Mouse (Mus musculus) neural tube, embryonic 10.5 days (tissue): ENCODE measurements at regions not wholly inside any gene's neighbourhood (a gene's known extent, or its start where the extent isn't known, plus 50 kb on each side); places are given as distances from the start of the nearest gene placed in this dataset.
"Not testable (repeated sequence)": the region's sequence is repeated elsewhere in the genome, so short reads cannot be mapped to it uniquely, and the experiment has no call there.

Source experiments
- DNase-seq: peaks from one replicate; pipeline ENCODE4 v3.0.0-alpha.2; 2017; ENCODE audit warnings: low spot score; ENCODE audit errors: extremely low spot score

DNA sequence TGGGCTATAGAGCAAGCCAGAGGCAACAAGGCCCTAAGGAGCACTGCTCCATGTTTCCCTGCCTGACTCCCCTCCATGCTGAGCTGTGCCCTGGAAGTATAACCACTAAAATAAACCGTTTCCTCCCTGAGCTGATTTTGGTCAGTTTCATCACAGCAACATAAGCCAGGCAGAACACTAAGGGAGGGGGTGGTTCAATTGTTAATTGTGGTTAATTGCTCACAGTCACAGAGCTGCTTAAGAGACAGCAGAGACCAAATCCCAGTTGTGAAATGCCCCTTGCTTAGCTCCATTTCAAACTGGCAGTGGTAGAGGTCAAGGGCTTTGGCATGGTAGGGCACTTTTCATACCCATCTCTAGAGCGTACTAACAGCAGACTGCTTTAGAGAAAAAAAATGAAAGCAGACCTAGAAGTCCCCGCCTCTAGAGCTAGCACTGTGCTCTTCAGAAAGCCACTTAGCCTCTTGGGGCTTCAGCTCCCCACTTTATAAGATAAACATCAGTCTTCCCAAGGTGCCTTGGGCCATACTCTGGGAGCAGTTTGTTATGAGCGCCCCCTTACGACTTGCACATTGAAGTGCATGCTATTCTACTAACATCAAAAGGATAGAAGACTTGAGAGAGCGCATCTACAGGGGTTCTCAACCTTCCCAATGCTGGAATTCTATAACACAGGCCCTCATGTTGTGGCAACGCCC is 380.3 kb upstream of the Zfp703 start:
- no peak for DNase-seq

DNA sequence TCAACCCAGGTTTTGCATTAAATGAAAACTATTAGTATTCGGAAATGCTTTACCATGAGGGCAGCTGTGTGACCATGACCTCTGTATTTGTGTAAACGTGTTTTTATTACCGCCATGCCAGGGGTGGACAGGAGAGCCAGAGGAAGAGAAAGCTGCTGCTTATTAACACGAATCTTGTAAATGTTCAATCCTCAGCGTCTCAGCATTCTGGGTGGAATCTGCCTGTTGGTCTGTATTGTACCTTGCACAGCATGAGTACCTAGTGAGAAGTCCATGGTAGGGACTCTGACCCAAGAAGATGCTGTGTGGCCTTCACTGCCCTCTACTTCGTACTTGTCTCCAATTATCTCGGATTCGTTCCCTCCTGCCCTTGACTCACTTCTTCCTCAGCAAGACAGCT is 378.6 kb upstream of the Zfp703 start:
- DNase-seq, result no peak

DNA sequence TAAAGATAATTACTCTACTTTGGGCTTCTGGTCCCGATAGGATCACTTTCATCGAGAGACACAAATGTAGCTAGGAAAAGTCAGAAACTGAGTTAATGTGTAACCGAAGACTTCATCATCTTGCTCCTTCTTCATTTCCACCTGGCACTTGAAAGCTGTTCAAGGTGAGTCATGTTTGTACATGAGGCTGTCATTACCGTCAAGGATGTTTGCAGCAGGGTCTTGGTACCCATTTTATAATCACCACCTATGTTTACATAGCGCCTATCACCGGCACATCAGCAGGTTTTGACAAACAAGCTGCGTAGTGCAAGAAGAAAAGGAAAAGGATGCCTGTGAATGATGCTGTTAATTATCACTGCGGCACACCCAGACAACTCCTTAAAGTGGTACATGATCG is 377.0 kb upstream of the Zfp703 start:
- no peak for DNase-seq

DNA sequence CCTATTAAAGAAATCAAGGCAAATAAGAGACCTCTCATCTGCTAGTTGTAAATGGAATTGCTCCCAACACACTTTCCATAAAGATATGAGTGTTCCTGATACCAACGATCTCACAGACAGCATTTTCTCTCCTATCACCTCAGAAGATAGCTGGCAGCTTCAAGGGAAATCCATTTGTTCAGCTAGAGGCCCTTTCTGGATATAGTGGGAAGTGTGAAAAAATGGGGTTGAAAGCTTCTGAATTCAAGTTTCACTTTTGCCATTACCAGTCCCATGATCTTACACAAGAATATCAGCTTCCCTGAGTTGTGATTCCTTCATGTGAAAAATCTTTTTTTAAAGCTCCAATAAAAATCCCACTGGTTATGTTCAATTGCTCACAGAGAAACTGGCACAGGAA is 369.1 kb upstream of the Zfp703 start:
- no peak for DNase-seq

DNA sequence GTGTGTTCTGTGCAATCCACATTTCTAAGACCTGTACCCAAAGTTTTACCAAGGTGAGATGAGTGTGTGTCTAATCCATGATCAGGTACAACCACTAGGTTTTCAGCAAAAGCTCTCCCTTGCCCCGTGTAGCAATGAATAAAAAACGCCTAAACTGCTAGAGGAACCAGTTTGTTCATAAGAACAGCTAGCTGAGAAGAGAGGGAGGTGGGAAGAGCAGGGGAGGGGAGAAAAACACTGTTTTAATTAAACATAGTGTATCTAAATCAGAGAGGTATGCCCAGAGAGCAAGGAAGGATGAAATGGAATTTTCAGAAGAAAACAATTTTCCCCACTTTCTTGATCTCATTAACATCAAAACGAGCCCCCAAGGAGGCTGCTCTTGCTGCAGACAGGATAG is 368.5 kb upstream of the Zfp703 start:
- DNase-seq, result no peak

DNA sequence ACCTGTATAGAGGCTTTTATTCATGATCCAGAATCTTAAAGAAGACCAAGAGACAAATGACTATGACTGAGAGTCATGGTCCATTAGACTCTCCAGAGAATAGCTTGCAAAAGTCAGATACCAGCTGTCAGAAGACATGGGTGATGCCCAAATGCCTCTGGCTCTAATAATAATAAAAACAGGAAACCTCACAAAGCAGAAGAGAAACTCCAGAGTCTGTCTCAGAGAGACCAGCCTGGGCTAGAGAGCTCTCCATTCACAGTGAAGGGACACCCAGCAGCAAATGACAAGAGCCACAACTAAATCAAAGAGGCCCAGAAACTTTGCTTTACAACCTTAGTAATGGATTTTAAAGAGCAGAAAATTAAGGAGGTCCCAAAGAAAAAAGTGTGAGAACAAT is 365.0 kb upstream of the Zfp703 start:
- DNase-seq, result no peak

DNA sequence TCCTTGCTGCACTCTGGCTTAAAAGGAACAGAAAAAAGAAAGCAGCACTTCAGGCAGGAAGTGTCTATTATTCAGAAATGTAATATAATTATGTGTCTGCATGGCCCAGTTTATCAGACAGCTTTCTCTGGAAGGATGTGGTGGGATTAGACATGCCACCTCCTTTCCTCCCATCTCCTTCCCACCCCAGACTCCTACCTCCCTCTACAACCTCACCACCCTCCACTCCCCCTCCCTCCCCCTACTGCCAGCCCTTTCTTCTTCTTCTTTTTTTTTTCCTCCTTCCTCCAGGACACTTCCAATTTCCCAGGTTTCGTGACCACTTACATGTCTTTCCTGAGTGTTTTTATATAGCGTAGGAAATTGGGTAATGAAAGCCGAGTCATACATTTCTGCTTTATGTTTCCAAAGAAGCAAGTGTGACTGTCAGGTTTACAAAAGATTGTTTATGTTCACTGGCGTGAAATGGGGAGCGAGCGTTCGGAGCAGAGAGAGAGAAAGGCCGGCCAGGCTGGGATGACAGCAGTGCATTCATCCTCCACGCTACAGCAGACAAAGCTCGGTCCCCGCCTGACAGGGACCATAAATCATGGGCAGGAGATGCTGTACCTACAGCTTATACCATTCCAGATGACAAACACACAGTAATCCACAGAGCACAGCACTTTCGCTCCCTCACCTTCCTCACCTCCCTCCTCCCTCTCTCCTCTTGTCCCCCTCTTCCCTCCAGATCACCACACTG is 354.6 kb upstream of the Zfp703 start:
- peak; percentile 73 for DNase-seq

DNA sequence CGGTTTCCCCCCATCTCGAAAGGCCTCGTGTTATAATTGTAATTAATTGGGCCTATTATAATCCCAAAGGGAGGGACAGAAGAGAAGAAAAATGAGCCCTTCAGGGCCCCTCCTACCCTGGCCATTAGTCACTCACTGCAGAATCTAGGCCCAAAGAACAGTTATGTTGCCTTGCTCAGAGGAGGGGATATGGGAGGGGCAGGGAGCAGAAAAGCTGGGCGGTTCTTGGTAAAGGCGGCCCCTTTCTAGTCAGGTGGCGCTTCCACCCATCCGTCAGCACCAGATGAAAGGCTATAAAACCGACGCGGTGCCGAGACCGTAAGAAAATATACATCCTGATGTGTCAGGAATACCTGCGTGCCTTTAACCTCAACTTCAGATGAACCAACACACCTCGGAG is 350.9 kb upstream of the Zfp703 start:
- DNase-seq, result peak; percentile 39

DNA sequence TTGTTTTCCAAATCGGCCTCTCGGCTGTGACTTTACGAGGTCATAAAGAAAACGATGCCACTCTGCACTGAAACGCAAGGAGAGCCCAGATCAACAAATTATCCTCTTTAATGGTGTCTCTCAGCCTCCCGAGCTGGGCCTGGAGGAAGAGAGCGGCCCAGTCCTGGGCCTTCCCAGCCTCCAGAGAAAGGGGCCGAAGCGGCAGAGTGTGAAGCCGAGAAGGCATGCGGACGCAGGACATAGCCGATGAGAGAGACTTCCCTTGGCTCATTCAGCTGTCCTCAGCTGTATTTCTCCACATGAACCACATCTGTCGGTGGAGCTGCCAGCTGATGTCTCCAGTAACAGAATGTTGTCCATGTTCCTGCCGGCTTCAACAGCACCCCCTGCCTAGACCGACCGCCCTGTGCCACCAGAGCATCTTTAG is 350.5 kb upstream of the Zfp703 start:
- peak; percentile 46 for DNase-seq

DNA sequence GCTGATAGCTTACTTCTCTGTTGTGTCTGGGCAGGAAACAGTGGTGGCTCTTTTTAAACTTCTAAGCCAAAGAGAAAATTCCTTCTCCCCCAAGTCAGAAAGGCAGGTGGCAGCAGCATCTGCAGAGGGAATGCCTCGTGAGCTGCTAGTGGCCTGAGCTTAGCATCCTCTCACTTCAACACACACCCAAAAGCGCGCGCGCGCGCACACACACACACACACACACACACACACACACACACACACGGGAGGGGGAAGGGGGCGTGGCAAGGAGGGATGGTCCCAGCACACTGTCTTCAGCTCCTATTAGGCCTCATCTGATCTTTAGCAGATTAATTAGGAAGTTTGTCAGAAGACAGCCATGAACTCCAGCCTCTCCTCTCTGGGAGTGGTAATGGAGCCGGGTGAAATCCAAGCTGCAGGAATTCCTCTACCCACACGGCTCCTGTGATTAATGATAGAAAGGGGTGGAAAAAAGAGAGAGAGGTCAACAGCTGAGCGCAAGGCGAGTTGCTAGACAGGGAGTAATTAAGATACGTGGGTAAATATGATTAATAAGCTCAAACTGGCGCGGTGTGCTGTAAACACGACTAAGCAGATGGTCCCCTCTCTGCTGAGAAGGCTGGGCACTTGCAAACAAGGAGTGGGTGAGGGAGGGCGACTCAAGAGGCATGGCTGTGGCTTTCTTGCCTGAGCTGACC is 349.8 kb upstream of the Zfp703 start:
- peak; percentile 72 for DNase-seq

DNA sequence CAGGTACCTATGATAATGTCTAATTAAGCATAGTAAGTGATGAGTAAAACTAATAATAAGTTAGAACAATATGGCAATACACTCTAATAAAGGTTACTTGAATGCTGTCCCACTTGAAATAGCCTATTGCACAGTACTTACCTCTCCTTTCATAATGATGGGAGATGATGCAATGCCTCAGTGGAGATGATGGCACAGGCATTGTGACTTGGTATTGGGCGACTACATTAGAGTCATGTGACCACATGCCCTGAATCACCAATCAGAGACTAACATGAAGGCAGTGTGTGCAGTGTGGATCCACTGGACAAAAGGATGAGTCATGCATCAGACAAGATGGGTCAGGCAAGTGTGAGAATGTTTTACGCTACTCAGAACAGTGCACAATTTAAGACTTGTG is 346.6 kb upstream of the Zfp703 start:
- peak; percentile 8 for DNase-seq

DNA sequence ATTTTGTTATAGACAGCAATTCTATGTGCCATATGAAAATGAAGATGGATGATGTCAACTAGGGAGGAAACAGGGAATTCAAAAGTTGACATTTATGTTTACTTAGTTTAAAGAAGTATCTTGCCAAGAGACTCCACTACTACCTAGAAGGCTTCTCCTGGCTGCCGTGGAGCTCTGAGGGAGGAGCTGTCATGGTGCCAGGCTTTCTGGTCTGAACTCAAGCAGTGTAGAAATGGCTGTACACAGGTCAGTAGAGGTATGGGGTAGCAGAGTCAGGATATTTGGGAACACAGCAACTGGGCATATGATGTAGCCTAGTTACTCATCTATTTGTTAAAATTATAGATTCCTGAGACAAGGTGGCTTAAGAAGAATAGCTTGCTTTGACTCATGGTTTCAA is 341.4 kb upstream of the Zfp703 start:
- no peak for DNase-seq

DNA sequence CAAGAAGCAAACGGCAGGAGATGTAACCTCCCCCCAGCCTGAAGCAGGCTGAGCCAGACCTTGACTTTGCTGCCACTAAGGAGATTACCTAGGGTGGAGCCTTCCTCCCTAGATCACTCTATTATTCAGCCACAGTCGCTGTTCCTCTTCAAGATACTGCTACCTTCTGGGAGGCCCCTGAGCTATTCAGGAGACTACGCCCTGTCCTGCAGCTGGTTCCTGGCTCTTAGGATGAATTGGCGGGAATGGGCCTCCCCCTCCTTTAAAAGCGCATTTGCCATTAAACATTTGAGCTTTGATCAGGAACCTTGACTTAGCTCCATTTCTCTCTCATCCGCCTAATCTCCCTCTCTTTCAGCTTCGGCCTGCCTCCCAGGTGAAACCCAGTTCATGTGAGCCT is 331.8 kb upstream of the Zfp703 start:
- DNase-seq, result not testable (repeated sequence)

DNA sequence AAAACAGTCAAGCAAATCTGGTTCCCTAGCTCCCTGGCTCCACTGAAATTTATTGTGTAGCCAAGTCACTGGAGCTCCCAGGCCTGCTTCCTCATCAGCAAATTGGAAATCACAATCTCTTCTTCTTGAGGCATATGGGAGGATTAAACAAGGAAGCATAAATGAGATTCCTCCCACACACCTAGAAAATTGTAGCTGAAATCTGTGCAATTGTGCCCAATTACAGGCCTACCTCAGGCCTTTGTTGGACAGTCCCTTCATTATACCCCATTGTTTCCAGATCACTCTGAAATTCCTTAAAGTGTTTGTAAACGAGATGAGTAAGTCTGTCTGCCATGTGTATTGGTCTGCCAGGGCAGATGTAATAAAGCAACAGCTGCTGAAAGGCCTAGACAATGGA is 326.8 kb upstream of the Zfp703 start:
- DNase-seq, result no peak

DNA sequence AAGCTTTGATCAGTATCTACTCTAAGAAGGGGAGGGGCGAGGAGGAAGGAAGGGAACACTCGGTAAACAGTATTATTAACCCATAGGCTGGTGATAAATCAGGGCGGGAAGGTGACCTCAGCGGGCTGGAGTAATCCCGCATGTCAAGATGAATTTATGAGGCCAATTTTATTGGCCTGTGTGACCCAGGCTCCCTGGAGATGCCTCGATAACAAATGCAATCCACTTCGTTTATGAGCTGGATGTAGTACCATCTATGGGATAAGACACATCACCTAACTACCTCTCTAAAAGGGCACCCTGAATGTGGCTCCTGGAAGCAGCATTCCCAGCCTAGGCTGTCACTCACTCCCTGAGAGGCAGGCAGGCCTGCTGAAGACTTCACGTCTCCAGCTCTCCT is 321.2 kb upstream of the Zfp703 start:
- DNase-seq, result peak; percentile 45

DNA sequence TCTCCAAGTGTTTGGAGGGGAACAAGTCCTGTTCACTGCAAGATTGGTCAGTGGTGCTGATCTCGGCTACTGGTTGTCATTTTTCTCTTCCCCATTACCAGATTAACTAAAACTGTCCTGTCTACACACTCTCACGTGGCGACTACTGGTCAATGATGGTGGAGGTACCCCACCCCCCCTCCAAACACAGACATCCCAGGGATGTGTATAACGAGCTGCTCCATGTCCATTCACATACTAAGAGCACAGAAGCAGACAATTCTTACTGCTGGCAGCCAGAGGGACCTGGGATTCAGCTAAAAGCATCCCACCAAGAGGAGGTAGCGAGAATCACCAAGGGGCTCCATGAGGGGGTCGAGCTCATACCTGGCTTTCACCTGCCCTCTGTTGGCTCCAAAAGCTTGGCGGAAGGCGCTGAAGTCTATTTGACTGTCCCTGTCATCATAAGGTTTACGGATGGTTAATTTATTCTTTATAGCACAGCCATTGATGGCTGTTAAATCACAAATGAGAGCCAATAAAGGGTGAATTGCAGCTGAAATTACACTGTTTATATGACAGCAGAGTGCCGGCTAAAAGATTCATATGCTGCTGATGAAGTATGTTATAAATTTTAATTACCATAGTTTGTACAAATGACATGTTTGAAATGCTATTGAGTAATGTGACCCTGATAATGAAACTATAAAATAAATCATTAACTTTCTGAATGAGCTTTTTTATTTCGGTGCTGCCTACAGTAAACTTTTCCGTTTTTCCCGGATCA is 320.6 kb upstream of the Zfp703 start:
- DNase-seq, result no peak

DNA sequence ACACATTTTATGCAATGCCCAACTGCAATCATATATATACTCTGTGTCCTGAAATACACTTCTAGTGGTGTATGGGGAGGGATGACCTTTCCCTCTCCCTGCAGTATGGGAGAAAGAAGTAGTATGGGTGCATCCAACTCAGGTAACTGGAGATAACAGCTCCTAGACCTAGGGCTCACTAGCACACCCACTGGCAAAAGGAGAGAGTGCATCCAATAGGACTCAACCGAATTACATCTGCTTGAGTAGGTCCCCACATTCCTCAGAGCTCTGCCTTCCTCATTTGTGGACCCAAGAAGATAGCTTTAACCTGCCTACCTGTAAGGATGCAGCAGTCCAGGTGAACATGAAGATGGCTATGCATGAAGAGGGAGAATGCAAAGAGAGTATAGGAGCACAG is 317.7 kb upstream of the Zfp703 start:
- DNase-seq, result no peak

DNA sequence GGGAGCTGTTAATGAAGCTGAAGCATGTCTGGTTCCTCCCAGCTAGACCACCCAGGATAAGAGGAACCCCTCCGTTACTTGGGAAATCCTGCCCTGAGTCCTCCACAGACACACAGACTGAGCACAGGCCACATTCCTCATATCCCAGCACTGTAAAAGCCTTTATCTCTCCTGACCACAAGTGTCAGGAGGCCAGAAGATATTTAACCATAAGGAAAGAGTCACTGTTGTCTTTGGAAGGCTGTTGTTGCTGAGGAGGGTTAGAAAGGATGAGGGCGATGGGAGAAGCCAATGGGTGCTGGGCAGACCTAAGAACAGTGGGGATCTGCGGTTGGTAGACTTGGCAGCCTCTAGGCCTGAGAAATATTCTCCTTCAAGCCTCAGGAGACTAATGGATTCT is 307.6 kb upstream of the Zfp703 start:
- no peak for DNase-seq

DNA sequence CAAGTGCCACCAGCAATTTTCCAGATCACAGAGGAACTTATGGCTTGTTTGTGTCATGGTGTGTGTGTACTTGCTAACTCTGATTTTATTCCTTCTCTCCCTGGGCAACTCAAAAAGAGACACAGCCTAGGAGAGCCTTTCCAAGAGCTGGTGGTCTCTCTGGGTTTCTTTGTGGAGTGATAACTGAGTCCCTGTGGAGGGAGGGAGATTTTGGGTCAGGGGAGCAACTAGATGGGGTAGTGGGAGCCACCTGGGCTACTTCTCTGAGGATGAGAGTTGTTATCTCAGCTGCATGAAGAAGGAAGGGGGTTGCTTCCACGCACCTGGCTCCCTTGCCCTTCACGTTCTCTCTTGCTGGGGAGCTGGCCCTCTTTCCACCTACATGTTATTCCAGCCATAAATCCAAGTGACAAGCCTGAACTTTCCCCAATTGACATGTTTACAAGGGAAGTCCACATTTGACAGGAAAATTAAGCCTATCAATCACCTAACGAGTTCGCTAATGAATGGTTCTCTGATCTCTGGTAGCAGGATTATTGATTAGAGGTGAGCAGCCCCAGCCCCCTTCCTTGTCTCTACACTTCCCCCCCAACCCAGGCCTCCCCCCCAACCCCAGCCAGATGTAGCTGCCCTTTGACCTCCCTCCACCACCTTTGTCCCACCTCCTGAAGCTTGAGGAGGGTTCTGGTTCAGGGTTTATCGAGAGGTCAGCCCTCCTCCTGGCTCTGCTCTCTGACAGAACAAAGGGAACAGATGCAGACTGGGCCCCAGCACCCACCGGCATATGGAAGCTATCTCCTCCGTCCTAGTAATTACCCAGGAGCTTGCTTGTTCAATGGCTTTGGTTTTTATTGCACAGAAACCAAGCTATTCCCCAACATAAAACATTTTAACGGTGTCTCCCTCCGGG is 304.4 kb upstream of the Zfp703 start:
- peak; percentile 73 for DNase-seq

DNA sequence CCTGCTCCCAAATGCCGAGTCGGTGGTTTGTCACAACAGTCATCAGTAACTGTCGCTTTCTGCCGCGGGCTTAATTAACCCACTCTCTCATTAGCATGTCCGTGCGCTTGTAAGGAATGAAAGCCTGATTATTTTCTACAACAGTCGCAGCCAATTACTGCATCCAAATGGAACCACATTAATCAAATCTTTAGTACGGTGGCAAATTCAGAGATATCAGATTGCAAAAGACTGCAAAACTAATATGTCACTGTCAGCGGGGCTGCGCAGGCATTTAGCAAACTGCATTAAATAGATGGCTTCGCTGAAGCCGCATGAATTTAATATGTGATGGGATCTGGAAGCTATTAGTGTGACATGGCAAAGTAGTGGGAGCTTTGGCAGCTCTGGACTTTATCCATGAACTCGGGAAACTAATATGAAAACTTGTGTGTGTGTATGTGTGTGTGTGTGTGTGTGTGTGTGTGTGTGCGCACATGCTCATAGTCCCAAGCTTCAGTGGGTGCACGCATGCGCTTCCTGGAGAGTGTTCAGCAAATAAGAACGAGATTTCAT is 299.5 kb upstream of the Zfp703 start:
- DNase-seq, result peak; percentile 35
